Mouse (Mus musculus): ENCODE results near the gene Rbbp4. TPM values are rescaled to one million over a fixed set of nuclear protein-coding genes. Genes with fewer than 3 reads are reported as not detected.
A peak's percentile ranks its signal among the peaks of the same experiment; 100 is the strongest.

Gene Rbbp4
- polyA plus RNA-seq, 1 experiment = 8.0 TPM

- TF ChIP-seq TAL1 (IDR thresholded peaks at IDR 0.05; ENCODE audit: low read length) = no peak
- no peak for TF ChIP-seq GATA1 (IDR thresholded peaks at IDR 0.05; ENCODE audit: low read length)
- peaks cover 22% of the 10 kb centered on the region for H3K27me3 ChIP-seq (ENCODE audit: control insufficient read depth)
- H3K4me1 ChIP-seq (ENCODE audit: control insufficient read depth) = peaks cover 15% of the 10 kb centered on the region
Measured at GRCm38 (mm10) chr4:129292831-129293230, 42.3 kb downstream of the Rbbp4 start.

GRCm38 (mm10) chr4:129289671-129290070, 45.5 kb downstream of the Rbbp4 start:
- H3K9me3 ChIP-seq (ENCODE audit: control insufficient read depth, low read length) = no peaks in the 10 kb centered on the region
- H3K27me3 ChIP-seq (ENCODE audit: control insufficient read depth) = peaks cover 51% of the 10 kb centered on the region
- H3K36me3 ChIP-seq (ENCODE audit: control insufficient read depth) = no peaks in the 10 kb centered on the region
- H3K4me1 ChIP-seq (ENCODE audit: control insufficient read depth) = peaks cover 12% of the 10 kb centered on the region
- TF ChIP-seq TAL1 (IDR thresholded peaks at IDR 0.05; ENCODE audit: low read length) (no peak), GATA1 (IDR thresholded peaks at IDR 0.05; ENCODE audit: low read length) (no peak)
- no peak overlapping the region for H3K4me3 ChIP-seq (replicated peaks)

More at GRCm38 (mm10) chr4:129292831-129293230, 42.3 kb downstream of the Rbbp4 start:
- H3K4me3 ChIP-seq (replicated peaks) = no peak overlapping the region
- no peaks in the 10 kb centered on the region for H3K9me3 ChIP-seq (ENCODE audit: control insufficient read depth, low read length)
- H3K36me3 ChIP-seq (ENCODE audit: control insufficient read depth) = no peaks in the 10 kb centered on the region

GRCm38 (mm10) chr4:129288067-129288466, 47.1 kb downstream of the Rbbp4 start:
- no peak overlapping the region for H3K4me3 ChIP-seq (replicated peaks)
- H3K4me1 ChIP-seq (ENCODE audit: control insufficient read depth) = peaks cover 9% of the 10 kb centered on the region
- peaks cover 57% of the 10 kb centered on the region for H3K27me3 ChIP-seq (ENCODE audit: control insufficient read depth)
- no peak for TF ChIP-seq TAL1 (IDR thresholded peaks at IDR 0.05; ENCODE audit: low read length)
- TF ChIP-seq GATA1 (IDR thresholded peaks at IDR 0.05; ENCODE audit: low read length) = no peak
- H3K36me3 ChIP-seq (ENCODE audit: control insufficient read depth) = no peaks in the 10 kb centered on the region
- no peaks in the 10 kb centered on the region for H3K9me3 ChIP-seq (ENCODE audit: control insufficient read depth, low read length)

GRCm38 (mm10) chr4:129287472-129287981, 47.6 kb downstream of the Rbbp4 start, which contains the start of gene Sync:
Gene Sync (plus strand): TSS chr4:129287617.
- no peaks in the 10 kb centered on the region for H3K9me3 ChIP-seq (ENCODE audit: control insufficient read depth, low read length)
- H3K4me1 ChIP-seq (ENCODE audit: control insufficient read depth) = peaks cover 9% of the 10 kb centered on the region
- peak within 1 kb of the TSS; percentile 38 for H3K4me3 ChIP-seq (replicated peaks)
- TF ChIP-seq GATA1 (IDR thresholded peaks at IDR 0.05; ENCODE audit: low read length) (no peak), TAL1 (IDR thresholded peaks at IDR 0.05; ENCODE audit: low read length) (no peak)
- H3K36me3 ChIP-seq (ENCODE audit: control insufficient read depth) = no peaks in the 10 kb centered on the region
- H3K27me3 ChIP-seq (ENCODE audit: control insufficient read depth) = peaks cover 59% of the 10 kb centered on the region

GRCm38 (mm10) chr4:129286683-129287471, 48.3 kb downstream of the Rbbp4 start:
- H3K36me3 ChIP-seq (ENCODE audit: control insufficient read depth) = no peaks in the 10 kb centered on the region
- no peak for TF ChIP-seq GATA1 (IDR thresholded peaks at IDR 0.05; ENCODE audit: low read length)
- no peak for TF ChIP-seq TAL1 (IDR thresholded peaks at IDR 0.05; ENCODE audit: low read length)
- peak overlapping the region; percentile 31 for H3K4me3 ChIP-seq (replicated peaks)
- peaks cover 63% of the 10 kb centered on the region for H3K27me3 ChIP-seq (ENCODE audit: control insufficient read depth)
- peaks cover 9% of the 10 kb centered on the region for H3K4me1 ChIP-seq (ENCODE audit: control insufficient read depth)
- H3K9me3 ChIP-seq (ENCODE audit: control insufficient read depth, low read length) = no peaks in the 10 kb centered on the region

GRCm38 (mm10) chr4:129286001-129286682, 49.0 kb downstream of the Rbbp4 start:
- H3K27me3 ChIP-seq (ENCODE audit: control insufficient read depth) = peaks cover 63% of the 10 kb centered on the region
- no peaks in the 10 kb centered on the region for H3K36me3 ChIP-seq (ENCODE audit: control insufficient read depth)
- peaks cover 9% of the 10 kb centered on the region for H3K4me1 ChIP-seq (ENCODE audit: control insufficient read depth)
- TF ChIP-seq TAL1 (IDR thresholded peaks at IDR 0.05; ENCODE audit: low read length) (no peak), GATA1 (IDR thresholded peaks at IDR 0.05; ENCODE audit: low read length) (no peak)
- no peak overlapping the region for H3K4me3 ChIP-seq (replicated peaks)
- no peaks in the 10 kb centered on the region for H3K9me3 ChIP-seq (ENCODE audit: control insufficient read depth, low read length)

- peaks cover 60% of the 10 kb centered on the region for H3K27me3 ChIP-seq (ENCODE audit: control insufficient read depth)
- peaks cover 9% of the 10 kb centered on the region for H3K4me1 ChIP-seq (ENCODE audit: control insufficient read depth)
- H3K36me3 ChIP-seq (ENCODE audit: control insufficient read depth) = no peaks in the 10 kb centered on the region
- TF ChIP-seq TAL1 (IDR thresholded peaks at IDR 0.05; ENCODE audit: low read length) (no peak), GATA1 (IDR thresholded peaks at IDR 0.05; ENCODE audit: low read length) (no peak)
- H3K9me3 ChIP-seq (ENCODE audit: control insufficient read depth, low read length) = peaks cover 4% of the 10 kb centered on the region; the same call in 1 of the 2 replicates
- no peak overlapping the region for H3K4me3 ChIP-seq (replicated peaks)
Measured at GRCm38 (mm10) chr4:129284685-129285084, 50.5 kb downstream of the Rbbp4 start.

- Histone ChIP-seq H3K27me3 (ENCODE audit: control insufficient read depth) (peaks cover 48% of the 10 kb centered on the region), H3K36me3 (ENCODE audit: control insufficient read depth) (no peaks in the 10 kb centered on the region)
Measured at GRCm38 (mm10) chr4:129283226-129283625, 51.9 kb downstream of the Rbbp4 start.

GRCm38 (mm10) chr4:129282786-129283185, 52.4 kb downstream of the Rbbp4 start:
- H3K9me3 ChIP-seq (ENCODE audit: control insufficient read depth, low read length) = peaks cover 4% of the 10 kb centered on the region; the same call in 1 of the 2 replicates
- no peak overlapping the region for H3K4me3 ChIP-seq (replicated peaks)
- peaks cover 9% of the 10 kb centered on the region for H3K4me1 ChIP-seq (ENCODE audit: control insufficient read depth)
- no peaks in the 10 kb centered on the region for H3K36me3 ChIP-seq (ENCODE audit: control insufficient read depth)
- TF ChIP-seq GATA1 (IDR thresholded peaks at IDR 0.05; ENCODE audit: low read length) (no peak), TAL1 (IDR thresholded peaks at IDR 0.05; ENCODE audit: low read length) (no peak)
- H3K27me3 ChIP-seq (ENCODE audit: control insufficient read depth) = peaks cover 48% of the 10 kb centered on the region

More at GRCm38 (mm10) chr4:129283226-129283625, 51.9 kb downstream of the Rbbp4 start:
- Histone ChIP-seq H3K4me3 (replicated peaks) (no peak overlapping the region), H3K4me1 (ENCODE audit: control insufficient read depth) (peaks cover 9% of the 10 kb centered on the region), H3K9me3 (ENCODE audit: control insufficient read depth, low read length) (peaks cover 4% of the 10 kb centered on the region; the same call in 1 of the 2 replicates)
- no peak for TF ChIP-seq TAL1 (IDR thresholded peaks at IDR 0.05; ENCODE audit: low read length)
